Mouse (Mus musculus) gastrocnemius, adult 8-10 months (tissue): Measurements from ENCODE around the gene Isyna1. TPM values are rescaled to one million over a fixed set of nuclear protein-coding genes. Genes with fewer than 3 reads are reported as not detected.

Source experiments
- DNase-seq, 2 experiments: peaks; one replicate each; pipeline ENCODE4 v3.0.0; 2022; ENCODE audit warnings: low spot score in 2 of 2
- total RNA-seq, 4 experiments: library from RNA; stranded (reverse); gene quantifications; 2 replicates each; pipeline ENCODE4 v1.2.4; 2022

Gene Isyna1
- 1 to 10 TPM; 1.9 to 3.4 (median 2.4) TPM for total RNA-seq

DNA sequence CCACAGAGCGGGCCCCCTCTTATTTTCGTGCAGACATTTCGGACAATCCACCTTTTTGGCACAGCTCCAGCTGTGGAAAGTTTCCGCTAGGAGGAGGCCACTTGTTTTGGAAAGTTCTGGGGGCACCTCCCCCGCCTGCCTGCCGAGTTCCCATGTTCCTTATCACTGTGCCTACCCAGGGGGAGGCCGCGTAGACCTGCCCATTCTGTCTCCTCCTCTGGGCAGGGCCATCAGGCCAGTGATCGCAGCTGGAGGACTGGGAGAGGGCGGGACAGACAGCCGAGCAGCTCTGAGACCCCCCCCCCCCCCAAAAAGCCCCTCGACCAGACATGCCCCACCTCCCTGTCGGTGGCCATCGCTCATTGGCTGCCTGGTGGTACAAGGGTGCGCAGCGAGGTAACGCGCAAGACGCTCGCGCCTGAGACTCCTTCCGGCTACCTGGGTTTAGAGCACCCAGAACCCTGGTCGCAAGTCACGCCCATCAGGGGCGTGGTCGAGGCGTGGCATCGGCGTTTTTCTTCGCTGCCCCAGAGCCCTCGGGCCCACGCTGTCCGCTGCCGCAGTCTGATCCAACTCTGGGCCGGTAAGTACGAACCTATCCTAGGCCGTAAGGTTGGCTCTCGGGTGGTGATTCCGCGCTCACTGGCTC lies at the start of gene Isyna1:
Gene Isyna1 (plus strand): TSS at position 413 of the 649 bp plus-strand sequence.
- peak; percentile 54 to 63 for DNase-seq

DNA sequence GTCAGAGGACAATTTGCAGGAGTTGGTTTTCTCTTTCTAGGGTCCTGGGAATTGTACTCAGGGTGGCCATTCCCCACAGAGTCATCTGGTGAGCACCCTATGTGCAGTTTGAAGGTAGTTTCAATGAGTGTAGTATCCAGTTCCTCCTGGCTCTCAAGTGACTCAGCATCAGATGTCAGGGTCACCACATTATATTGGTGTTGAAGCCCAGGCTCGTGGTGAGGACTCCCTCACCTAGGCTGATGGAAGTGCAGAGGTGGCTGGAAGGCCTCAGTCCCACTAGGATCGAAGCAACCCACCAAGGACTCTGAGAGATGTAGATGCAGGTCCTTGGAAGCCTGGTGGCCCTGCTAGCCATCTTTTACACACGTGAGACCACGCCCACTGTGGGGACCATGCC lies 47.8 kb upstream of the Isyna1 start:
- DNase-seq = no peak

DNA sequence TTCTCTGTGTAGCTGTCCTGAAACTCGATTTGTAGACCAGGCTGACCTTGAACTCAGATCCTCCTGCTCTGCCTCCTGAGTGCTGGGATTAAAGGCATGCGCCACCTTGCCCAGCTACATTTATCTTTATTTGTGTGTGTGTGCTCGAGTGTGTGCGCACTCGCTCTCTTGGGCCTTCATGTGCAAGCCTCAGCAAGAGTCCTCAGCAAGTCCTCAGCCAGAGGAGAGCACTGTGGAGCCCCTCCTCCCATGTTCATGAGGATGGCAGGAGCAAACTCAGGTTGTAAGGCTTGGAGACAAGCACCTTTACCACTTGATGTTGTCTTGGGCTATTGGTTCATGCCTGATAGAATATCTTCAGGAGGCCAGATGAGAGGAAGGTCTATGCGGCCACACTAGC lies 46.4 kb upstream of the Isyna1 start:
- DNase-seq = no peak

GRCm38 (mm10) chr8:70549412-70550184 lies 44.6 kb upstream of the Isyna1 start:
- DNase-seq = no peak

DNA sequence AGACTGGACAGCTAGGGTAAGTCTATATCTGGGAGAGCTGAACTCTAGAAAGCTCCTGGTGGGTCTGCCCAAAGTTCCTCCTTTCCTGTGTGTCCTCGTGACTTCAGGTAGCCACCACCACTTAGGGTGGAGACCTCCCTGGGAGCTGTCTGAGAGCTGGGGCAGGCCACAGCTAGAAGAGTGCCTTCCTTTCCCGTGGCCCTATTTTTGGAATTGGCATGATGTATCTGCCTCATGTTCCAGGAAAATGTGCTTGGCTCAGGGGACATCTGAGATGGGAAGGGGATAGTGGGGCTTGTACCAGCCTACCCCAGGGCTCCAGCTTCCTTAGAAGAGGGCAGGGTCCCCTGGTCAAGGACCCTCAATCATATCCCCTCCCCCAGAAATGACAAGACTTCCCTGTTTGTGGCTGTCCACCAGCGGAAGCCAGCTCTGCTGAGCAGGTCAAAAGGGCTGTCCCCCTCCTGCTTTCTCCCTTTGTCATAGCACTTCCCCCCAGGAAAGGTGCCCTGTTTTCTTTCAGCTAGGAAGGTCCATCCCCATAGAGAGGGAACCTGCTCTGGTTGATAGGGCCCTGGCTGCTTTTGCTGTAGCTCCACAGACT lies 42.5 kb upstream of the Isyna1 start:
- peak in 1 of 2 experiments; percentile 42 for DNase-seq

DNA sequence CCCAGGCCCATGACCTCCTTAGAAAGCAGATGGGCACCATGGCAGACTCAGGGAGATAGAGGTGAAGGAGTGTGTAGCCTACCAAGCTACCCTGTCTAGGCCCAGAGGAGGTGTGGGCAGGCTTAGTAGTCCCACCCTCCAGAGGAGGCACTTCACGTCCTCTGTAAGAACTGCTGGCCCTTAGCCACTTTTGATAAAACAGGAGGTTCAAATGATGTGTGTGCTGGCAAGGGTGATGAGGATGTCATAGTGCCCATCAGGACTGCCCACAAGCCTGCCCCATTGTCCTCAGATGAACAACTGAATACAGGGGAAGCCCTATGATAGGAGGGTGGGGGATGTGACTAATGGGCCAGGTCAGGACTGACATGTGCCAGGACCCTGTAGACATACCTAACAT lies 41.3 kb upstream of the Isyna1 start:
- DNase-seq = no peak

DNA sequence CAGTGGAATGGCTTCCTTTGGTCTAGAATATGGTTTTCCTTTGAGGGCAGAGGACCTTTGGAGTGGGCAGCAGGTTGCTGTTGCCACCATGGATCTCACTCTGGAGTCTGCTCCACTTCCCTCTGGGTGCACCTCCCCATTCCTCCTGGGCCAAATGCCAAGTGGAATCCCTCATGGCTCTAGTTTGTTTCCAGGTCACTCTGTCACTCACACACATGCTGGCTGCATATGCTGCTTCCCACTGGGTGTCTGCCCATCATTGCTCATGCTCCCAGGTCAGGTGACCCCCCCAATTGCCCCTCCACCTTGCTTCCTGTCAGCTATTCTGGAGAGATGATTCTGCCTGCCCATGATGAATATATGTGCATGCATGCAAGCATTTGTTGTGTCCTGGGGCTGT lies 40.4 kb upstream of the Isyna1 start:
- DNase-seq = peak; percentile 58 to 81

GRCm38 (mm10) chr8:70555079-70555747 lies 39.0 kb upstream of the Isyna1 start:
- no peak for DNase-seq

DNA sequence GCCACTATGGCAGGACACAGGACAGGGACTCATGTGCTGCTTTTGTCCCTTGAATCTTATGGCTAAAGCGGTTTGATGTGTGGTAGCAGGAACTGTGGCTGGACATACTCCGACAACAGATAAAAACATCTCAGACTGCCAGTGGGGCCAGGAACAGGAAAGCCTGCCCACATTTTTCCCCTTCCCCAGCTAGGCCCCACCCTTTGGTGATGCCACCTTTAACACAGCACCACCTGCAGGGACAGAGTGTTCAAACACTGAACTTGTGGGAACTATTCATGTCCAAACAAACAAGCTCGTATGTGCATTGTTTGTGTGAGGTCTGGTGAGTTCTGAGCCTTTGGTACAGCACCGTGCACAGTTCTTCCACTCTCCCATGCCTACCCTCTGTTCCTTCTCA lies 35.8 kb upstream of the Isyna1 start:
- DNase-seq = no peak

- DNase-seq = no peak
Observed at GRCm38 (mm10) chr8:70558983-70559382, 35.2 kb upstream of the Isyna1 start.

GRCm38 (mm10) chr8:70560096-70560495 lies 34.1 kb upstream of the Isyna1 start:
- peak; percentile 48 to 57 for DNase-seq

GRCm38 (mm10) chr8:70560564-70560963 lies 33.6 kb upstream of the Isyna1 start:
- DNase-seq = no peak

DNA sequence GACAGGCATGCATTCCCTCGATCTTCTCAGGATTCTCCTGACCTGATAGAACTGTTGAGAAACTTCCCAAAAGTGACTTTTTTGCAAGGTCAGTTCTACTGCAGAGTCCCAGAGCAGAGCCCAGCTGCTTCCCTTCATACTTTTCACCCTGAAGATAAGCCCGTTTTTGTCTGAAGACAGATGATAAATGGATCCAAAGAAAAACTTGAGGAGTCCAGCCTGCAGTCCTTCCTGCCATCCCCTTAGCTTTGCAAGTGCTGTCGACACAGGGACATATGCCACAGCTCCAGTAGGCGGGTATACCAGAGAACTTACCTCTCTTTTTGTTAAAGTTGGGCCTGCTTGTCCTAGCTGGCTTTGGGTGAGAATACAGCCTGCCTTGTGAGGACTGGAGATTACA lies 32.8 kb upstream of the Isyna1 start:
- no peak for DNase-seq

- DNase-seq = peak; percentile 39 to 58
Observed at GRCm38 (mm10) chr8:70561809-70562535, 32.2 kb upstream of the Isyna1 start.

- no peak for DNase-seq
Observed at GRCm38 (mm10) chr8:70562802-70563201, 31.4 kb upstream of the Isyna1 start.

GRCm38 (mm10) chr8:70563763-70564387 lies 30.3 kb upstream of the Isyna1 start:
- no peak for DNase-seq

DNA sequence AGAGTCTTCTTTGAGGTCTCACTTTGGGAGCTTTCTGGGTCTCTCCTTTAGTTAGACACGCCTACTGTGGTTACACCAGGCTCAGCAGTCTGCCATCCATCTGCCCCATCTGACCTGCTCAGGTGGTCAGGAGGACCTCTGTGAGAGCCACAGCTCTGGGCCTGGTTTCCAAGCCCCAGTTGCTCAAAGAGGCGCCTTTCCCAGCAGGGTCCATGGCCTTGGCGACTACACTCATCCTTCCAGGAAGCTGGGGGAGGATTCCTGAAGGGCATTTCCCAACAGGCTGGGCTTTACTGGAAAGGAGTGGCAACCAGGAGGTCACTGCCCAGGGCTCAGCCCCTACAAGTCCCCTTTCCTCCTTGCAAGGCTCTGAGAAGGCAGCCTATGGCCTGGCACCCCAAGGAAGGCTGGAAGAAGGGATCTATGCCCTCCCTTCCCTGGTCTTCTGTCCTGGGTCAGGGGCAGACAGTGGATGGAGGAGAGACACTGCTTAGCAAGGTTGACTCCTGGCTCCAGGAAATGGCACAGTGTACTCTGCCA lies 29.4 kb upstream of the Isyna1 start:
- DNase-seq = no peak

GRCm38 (mm10) chr8:70565561-70565960 lies 28.6 kb upstream of the Isyna1 start:
- DNase-seq = no peak

DNA sequence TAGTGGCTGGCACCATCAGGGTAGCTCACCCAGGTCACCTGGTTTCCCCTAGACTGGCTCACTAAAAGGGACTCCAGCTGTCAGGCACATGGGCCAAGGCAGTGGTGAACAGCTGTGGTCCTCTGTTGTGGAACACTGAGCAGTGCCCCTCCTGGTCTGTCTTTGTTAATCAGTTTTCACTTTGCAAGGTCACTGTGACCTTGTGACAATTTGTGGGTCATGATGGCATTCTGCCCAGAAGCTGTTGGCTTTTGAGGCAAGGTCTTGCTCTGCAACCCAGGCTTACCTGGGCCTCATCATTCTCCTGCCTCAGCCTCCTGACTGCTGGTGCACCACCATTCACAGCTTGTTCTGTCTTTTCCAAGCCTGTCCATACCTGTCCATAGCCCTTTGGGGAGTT lies 23.8 kb upstream of the Isyna1 start:
- DNase-seq = no peak

GRCm38 (mm10) chr8:70570990-70571389 lies 23.2 kb upstream of the Isyna1 start:
- DNase-seq = peak; percentile 82 to 89

DNA sequence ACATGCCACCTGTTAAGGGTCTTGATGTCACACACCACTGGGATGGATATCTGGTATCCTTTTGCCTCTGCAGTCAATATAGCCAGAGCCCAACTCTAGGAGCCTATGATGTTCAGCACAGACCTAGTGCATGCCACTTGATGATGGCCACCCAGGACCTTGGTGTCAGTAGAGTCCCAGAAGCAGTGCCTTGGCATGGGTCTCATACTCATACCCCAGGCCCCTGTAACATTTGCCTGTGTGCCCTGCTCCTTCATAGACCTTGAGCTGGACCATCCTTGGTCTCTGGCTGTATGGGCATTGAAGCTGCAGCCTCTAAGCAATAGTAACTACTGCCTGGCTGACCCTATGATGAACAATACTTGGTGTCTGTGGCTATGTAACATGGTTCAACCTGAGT lies 19.9 kb upstream of the Isyna1 start:
- no peak for DNase-seq
